Mouse (Mus musculus): ENCODE results near the gene Egf.

DNA sequence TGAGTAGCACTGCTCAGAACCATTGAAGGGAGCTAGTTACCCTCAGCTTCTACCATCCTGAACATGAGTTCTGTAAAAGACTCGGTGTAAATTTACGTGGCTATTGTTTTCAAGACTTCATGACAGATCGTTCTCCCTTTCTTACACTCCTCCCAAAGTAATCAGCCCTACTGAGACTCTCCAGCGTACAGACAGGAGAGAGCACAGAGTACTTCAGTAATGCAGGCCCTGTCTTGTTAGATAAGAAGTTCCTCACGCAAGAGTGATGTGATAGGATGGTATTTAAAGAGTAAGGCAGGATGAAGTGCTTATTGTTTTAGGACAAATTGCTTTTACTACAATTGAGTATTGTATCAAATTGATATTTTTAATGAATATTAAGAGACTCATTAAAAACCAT is 123.3 kb downstream of the Egf start:
- TF ChIP-seq CTCF (IDR thresholded peaks at IDR 0.05; ENCODE audit: low read depth) (no peak), EP300 (IDR thresholded peaks at IDR 0.05; ENCODE audit: low read depth) (no peak)

Measured in liver, postnatal 0 days (tissue).